Mouse (Mus musculus): ENCODE results near the gene Ankle1.

GRCm38 (mm10) chr8:71451777-71452176, 46.0 kb downstream of the Ankle1 start:
- TF ChIP-seq GATA1 (IDR thresholded peaks at IDR 0.05; ENCODE audit: low read length), result no peak
- TF ChIP-seq TAL1 (IDR thresholded peaks at IDR 0.05; ENCODE audit: low read length), result no peak
